Mouse (Mus musculus) megakaryocyte-erythroid progenitor cell, adult 5-6 weeks (primary cell): Measurements from ENCODE around the gene Bcl2l14. TPM values are rescaled to one million over a fixed set of nuclear protein-coding genes. Genes with fewer than 3 reads are reported as not detected.

Experiments
- total RNA-seq, 2 experiments: library from RNA; stranded (forward) in 1 of 2; stranded (reverse) in 1 of 2; fragments of 200-1000, 215-1000 nt in 1 of 2; fragments of >200 nt in 1 of 2; fragmentation: Nextera tagmentation in 1 of 2; gene quantifications; 2 replicates each; pipeline ENCODE4 v1.2.3; 2014 to 2017

The Bcl2l14 gene
- total RNA-seq, 2 experiments from 2014 or later, result 1.0 TPM; not detected in 1

Other genes starting within 250 kb of the Bcl2l14 start
- 22.9 and 31.8 TPM in 2 replicates for gene Lrp6, start 170.6 kb downstream of the Bcl2l14 start, total RNA-seq (2014; fragmentation: Nextera tagmentation)
- gene Lrp6, start 170.6 kb downstream of the Bcl2l14 start, total RNA-seq (2017), result 40.6 and 50.7 TPM in 2 replicates
- gene Mansc1, start 236.2 kb downstream of the Bcl2l14 start, total RNA-seq (2014; fragmentation: Nextera tagmentation), result 0.20 TPM in 1 of 2 replicates, not detected in the other
- 0.28 and 1.5 TPM in 2 replicates for gene Mansc1, start 236.2 kb downstream of the Bcl2l14 start, total RNA-seq (2017)
- gene Borcs5, start 243.2 kb downstream of the Bcl2l14 start, total RNA-seq (2014; fragmentation: Nextera tagmentation), result 15.4 and 20.0 TPM in 2 replicates
- 9.0 and 10.6 TPM in 2 replicates for gene Borcs5, start 243.2 kb downstream of the Bcl2l14 start, total RNA-seq (2017)